Mouse (Mus musculus) neural tube, embryonic 13.5 days (tissue): ENCODE data around the gene Mpped2. TPM values are rescaled to one million over a fixed set of nuclear protein-coding genes. Genes with fewer than 3 reads are reported as not detected.

Experiments used
- ATAC-seq: fragments of 200-750 bp; cut with Nextera tagmentation; 2 replicates; pipeline ENCODE4 v1.8.0; 2017; ENCODE audit warnings: low read depth, mild to moderate bottlenecking, moderate TSS enrichment, moderate library complexity
- H3K27ac ChIP-seq: fragments of 300-500 bp; sonication (generic); replicated peaks from 2 replicates; pipeline ENCODE4 v1.5.1; 2015; ENCODE audit warnings: moderate library complexity, mild to moderate bottlenecking, inconsistent platforms
- H3K27me3 ChIP-seq: fragments of 300-500 bp; sonication (generic); 2 replicates; pipeline ENCODE4 v1.6.1; 2015; ENCODE audit warnings: mild to moderate bottlenecking, inconsistent platforms
- H3K36me3 ChIP-seq: fragments of 300-500 bp; sonication (generic); 2 replicates; pipeline ENCODE4 v1.6.1; 2015; ENCODE audit warnings: mild to moderate bottlenecking, inconsistent platforms
- H3K4me1 ChIP-seq: fragments of 300-500 bp; sonication (generic); replicated peaks from 2 replicates; pipeline ENCODE4 v1.6.1; 2015; ENCODE audit warnings: inconsistent platforms
- H3K4me2 ChIP-seq: fragments of 300-500 bp; sonication (generic); 2 replicates; pipeline ENCODE4 v1.6.1; 2015; ENCODE audit warnings: inconsistent platforms, mild to moderate bottlenecking, moderate library complexity
- H3K4me3 ChIP-seq: fragments of 300-500 bp; sonication (generic); 2 replicates; pipeline ENCODE4 v1.5.1; 2015; ENCODE audit warnings: mild to moderate bottlenecking, inconsistent platforms
- H3K9ac ChIP-seq: fragments of 300-500 bp; sonication (generic); 2 replicates; pipeline ENCODE4 v1.6.1; 2015; ENCODE audit warnings: moderate library complexity, mild to moderate bottlenecking, inconsistent platforms
- H3K9me3 ChIP-seq: fragments of 300-500 bp; sonication (generic); 2 replicates; pipeline ENCODE4 v1.6.1; 2016; ENCODE audit warnings: inconsistent platforms
- WGBS: fragments of 180-500 bp; shearing (Covaris S2); methylation state at CpG from one replicate; pipeline ENCODE4 v1.1.7; 2015; 5-methylcytosine and 5-hydroxymethylcytosine counted together
- polyA plus RNA-seq: library from polyadenylated mRNA; unstranded; fragments of >200 nt; fragmentation: Nextera tagmentation; extraction: Ambion mirVana; gene quantifications from 2 replicates; pipeline ENCODE4 v1.2.1, GENCODE M21; 2015

Mpped2 gene
- polyA plus RNA-seq, 1 experiment from 2014 or later: 199 TPM

GRCm38 (mm10) chr2:106783311-106783710 is 90.2 kb downstream of the Mpped2 start:
- no peak for ATAC-seq
- no peak overlapping the region for H3K4me2 ChIP-seq
- H3K27me3 ChIP-seq: no peaks in the 10 kb centered on the region
- peaks cover 7% of the 10 kb centered on the region for H3K36me3 ChIP-seq
- no peak overlapping the region for H3K27ac ChIP-seq
- no peak overlapping the region for H3K4me3 ChIP-seq
- 75% methylated on average over 4 of the region's 4 CpGs for WGBS
- no peak overlapping the region for H3K9ac ChIP-seq
- H3K9me3 ChIP-seq: no peaks in the 10 kb centered on the region
- H3K4me1 ChIP-seq: peaks cover 37% of the 10 kb centered on the region

GRCm38 (mm10) chr2:106788055-106788454 is 95.0 kb downstream of the Mpped2 start:
- Histone ChIP-seq H3K9ac (no peak overlapping the region), H3K27me3 (no peaks in the 10 kb centered on the region), H3K27ac (0 out of 2 replicates have a peak overlapping the region, but pooled peaks have one; percentile 19), H3K4me2 (no peak overlapping the region), H3K4me3 (no peak overlapping the region), H3K4me1 (peaks cover 38% of the 10 kb centered on the region), H3K36me3 (peaks cover 9% of the 10 kb centered on the region), H3K9me3 (no peaks in the 10 kb centered on the region)
- WGBS: 21% methylated on average over 8 of the region's 8 CpGs
- no peak for ATAC-seq

- Histone ChIP-seq H3K4me2 (no peak overlapping the region), H3K9me3 (no peaks in the 10 kb centered on the region), H3K27ac (0 out of 2 replicates have a peak overlapping the region, but pooled peaks have one; percentile 19), H3K36me3 (peaks cover 9% of the 10 kb centered on the region), H3K4me3 (no peak overlapping the region), H3K9ac (no peak overlapping the region), H3K4me1 (peaks cover 34% of the 10 kb centered on the region), H3K27me3 (no peaks in the 10 kb centered on the region)
- 48% methylated on average over 4 of the region's 4 CpGs for WGBS
- ATAC-seq: no peak
Observed at GRCm38 (mm10) chr2:106788573-106788972, 95.5 kb downstream of the Mpped2 start.

- no peak for ATAC-seq
- H3K9ac ChIP-seq: no peak overlapping the region
- WGBS: 50% methylated on average over 5 of the region's 5 CpGs
- H3K27me3 ChIP-seq: no peaks in the 10 kb centered on the region
- no peak overlapping the region for H3K4me3 ChIP-seq
- H3K27ac ChIP-seq: peak overlapping the region; percentile 28; the same call in 1 of the 2 replicates
- no peaks in the 10 kb centered on the region for H3K9me3 ChIP-seq
- H3K4me2 ChIP-seq: no peak overlapping the region
- H3K36me3 ChIP-seq: peaks cover 5% of the 10 kb centered on the region; the same call in 1 of the 2 replicates
- peaks cover 34% of the 10 kb centered on the region for H3K4me1 ChIP-seq
Observed at GRCm38 (mm10) chr2:106789694-106790328, 96.7 kb downstream of the Mpped2 start.

GRCm38 (mm10) chr2:106790329-106790701 is 97.2 kb downstream of the Mpped2 start:
- Histone ChIP-seq H3K27me3 (no peaks in the 10 kb centered on the region), H3K36me3 (peaks cover 5% of the 10 kb centered on the region; the same call in 1 of the 2 replicates), H3K4me2 (no peak overlapping the region), H3K27ac (peak overlapping the region; percentile 28; the same call in 1 of the 2 replicates), H3K9me3 (no peaks in the 10 kb centered on the region), H3K4me1 (peaks cover 34% of the 10 kb centered on the region), H3K4me3 (no peak overlapping the region), H3K9ac (no peak overlapping the region)
- WGBS: 65% methylated on average over 3 of the region's 3 CpGs
- ATAC-seq: no peak

- Histone ChIP-seq H3K4me3 (no peak overlapping the region), H3K4me1 (peaks cover 39% of the 10 kb centered on the region), H3K27ac (peak overlapping the region; percentile 49; the same call in 1 of the 2 replicates), H3K36me3 (0 out of 2 replicates have a peak, but pooled peaks cover 2% of the 10 kb centered on the region), H3K27me3 (no peaks in the 10 kb centered on the region), H3K4me2 (peak overlapping the region; percentile 13; the same call in 1 of the 2 replicates), H3K9me3 (no peaks in the 10 kb centered on the region), H3K9ac (peak overlapping the region; percentile 17; the same call in 1 of the 2 replicates)
- 6% methylated on average over 7 of the region's 7 CpGs for WGBS
- ATAC-seq: peak; percentile 33; the same call in 1 of the 2 replicates
Observed at GRCm38 (mm10) chr2:106796246-106796645, 103.2 kb downstream of the Mpped2 start.

GRCm38 (mm10) chr2:106797855-106798254 is 104.8 kb downstream of the Mpped2 start:
- ATAC-seq: peak; percentile 45; the same call in 1 of the 2 replicates
- H3K27ac ChIP-seq: peak overlapping the region; percentile 63
- H3K27me3 ChIP-seq: no peaks in the 10 kb centered on the region
- no peak overlapping the region for H3K4me3 ChIP-seq
- no peaks in the 10 kb centered on the region for H3K36me3 ChIP-seq
- peak overlapping the region; percentile 27 for H3K9ac ChIP-seq
- 17% methylated on average over 3 of the region's 3 CpGs for WGBS
- peak overlapping the region; percentile 36 for H3K4me2 ChIP-seq
- H3K4me1 ChIP-seq: peaks cover 39% of the 10 kb centered on the region
- H3K9me3 ChIP-seq: no peaks in the 10 kb centered on the region

GRCm38 (mm10) chr2:106798824-106799223 is 105.8 kb downstream of the Mpped2 start:
- WGBS: 50% methylated on average over 4 of the region's 4 CpGs
- Histone ChIP-seq H3K36me3 (no peaks in the 10 kb centered on the region), H3K9me3 (no peaks in the 10 kb centered on the region), H3K27me3 (no peaks in the 10 kb centered on the region), H3K9ac (no peak overlapping the region), H3K27ac (no peak overlapping the region), H3K4me3 (no peak overlapping the region), H3K4me1 (peaks cover 39% of the 10 kb centered on the region), H3K4me2 (no peak overlapping the region)
- ATAC-seq: no peak

GRCm38 (mm10) chr2:106815898-106816297 is 122.8 kb downstream of the Mpped2 start:
- Histone ChIP-seq H3K27ac (no peak overlapping the region), H3K27me3 (no peaks in the 10 kb centered on the region), H3K36me3 (no peaks in the 10 kb centered on the region), H3K9ac (no peak overlapping the region), H3K4me2 (no peak overlapping the region), H3K9me3 (no peaks in the 10 kb centered on the region), H3K4me1 (peaks cover 2% of the 10 kb centered on the region; the same call in 1 of the 2 replicates), H3K4me3 (no peak overlapping the region)
- 93% methylated on average over 3 of the region's 3 CpGs for WGBS
- ATAC-seq: no peak

- 0 out of 2 replicates have a peak, but pooled peaks have one; percentile 18 for ATAC-seq
- H3K36me3 ChIP-seq: no peaks in the 10 kb centered on the region
- H3K9ac ChIP-seq: no peak overlapping the region
- 44% methylated on average over 8 of the region's 8 CpGs for WGBS
- no peak overlapping the region for H3K4me2 ChIP-seq
- no peaks in the 10 kb centered on the region for H3K9me3 ChIP-seq
- peak overlapping the region; percentile 66 for H3K27ac ChIP-seq
- H3K27me3 ChIP-seq: no peaks in the 10 kb centered on the region
- no peak overlapping the region for H3K4me3 ChIP-seq
- peaks cover 36% of the 10 kb centered on the region for H3K4me1 ChIP-seq
Observed at GRCm38 (mm10) chr2:106821292-106821691, 128.2 kb downstream of the Mpped2 start.

GRCm38 (mm10) chr2:106821883-106822282 is 128.8 kb downstream of the Mpped2 start:
- H3K4me1 ChIP-seq: peaks cover 36% of the 10 kb centered on the region
- no peaks in the 10 kb centered on the region for H3K27me3 ChIP-seq
- H3K4me2 ChIP-seq: no peak overlapping the region
- 0 out of 2 replicates have a peak overlapping the region, but pooled peaks have one; percentile 6 for H3K9ac ChIP-seq
- H3K4me3 ChIP-seq: no peak overlapping the region
- H3K9me3 ChIP-seq: no peaks in the 10 kb centered on the region
- peak overlapping the region; percentile 66 for H3K27ac ChIP-seq
- WGBS: 14% methylated on average over 6 of the region's 6 CpGs
- no peaks in the 10 kb centered on the region for H3K36me3 ChIP-seq
- ATAC-seq: peak; percentile 40

GRCm38 (mm10) chr2:106822540-106822939 is 129.5 kb downstream of the Mpped2 start:
- H3K4me2 ChIP-seq: no peak overlapping the region; the same call in 1 of the 2 replicates
- 5% methylated on average over 5 of the region's 5 CpGs for WGBS
- no peak overlapping the region for H3K4me3 ChIP-seq
- peaks cover 36% of the 10 kb centered on the region for H3K4me1 ChIP-seq
- ATAC-seq: peak; percentile 84
- no peaks in the 10 kb centered on the region for H3K27me3 ChIP-seq
- H3K9ac ChIP-seq: peak overlapping the region; percentile 2; the same call in 1 of the 2 replicates
- no peaks in the 10 kb centered on the region for H3K36me3 ChIP-seq
- peak overlapping the region; percentile 66 for H3K27ac ChIP-seq
- no peaks in the 10 kb centered on the region for H3K9me3 ChIP-seq
